Mouse (Mus musculus) neural tube, embryonic 12.5 days (tissue): ENCODE measurements at regions not wholly inside any gene's neighbourhood (a gene's known extent, or its start where the extent isn't known, plus 50 kb on each side); places are given as distances from the start of the nearest gene placed in this dataset.

Experiments
- ATAC-seq: fragments of 200-750 bp; cut with Nextera tagmentation; 2 replicates; pipeline ENCODE4 v1.8.0; 2017; ENCODE audit warnings: low read depth, mild to moderate bottlenecking, moderate TSS enrichment, moderate library complexity; ENCODE audit not compliant: low FRiP score
- H3K27ac ChIP-seq: fragments of 300-500 bp; sonication (generic); 2 replicates; pipeline ENCODE4 v1.5.1; 2016
- H3K27me3 ChIP-seq: fragments of 300-500 bp; sonication (generic); replicated peaks from 2 replicates; pipeline ENCODE4 v1.6.1; 2016; ENCODE audit warnings: mild to moderate bottlenecking
- H3K36me3 ChIP-seq: fragments of 300-500 bp; sonication (generic); 2 replicates; pipeline ENCODE4 v1.6.1; 2016; ENCODE audit warnings: mild to moderate bottlenecking
- H3K4me1 ChIP-seq: fragments of 300-500 bp; sonication (generic); 2 replicates; pipeline ENCODE4 v1.6.1; 2016
- H3K4me2 ChIP-seq: fragments of 300-500 bp; sonication (generic); replicated peaks from 2 replicates; pipeline ENCODE4 v1.6.1; 2016; ENCODE audit warnings: mild to moderate bottlenecking
- H3K4me3 ChIP-seq: fragments of 300-500 bp; sonication (generic); 2 replicates; pipeline ENCODE4 v1.5.1; 2016
- H3K9ac ChIP-seq: fragments of 300-500 bp; sonication (generic); 2 replicates; pipeline ENCODE4 v1.6.1; 2016; ENCODE audit warnings: mild to moderate bottlenecking
- H3K9me3 ChIP-seq: fragments of 300-500 bp; sonication (generic); 2 replicates; pipeline ENCODE4 v1.6.1; 2016; ENCODE audit warnings: mild to moderate bottlenecking
- WGBS: fragments of 180-500 bp; shearing (Covaris S2); methylation state at CpG from one replicate; pipeline ENCODE4 v1.1.7; 2016; 5-methylcytosine and 5-hydroxymethylcytosine counted together

DNA sequence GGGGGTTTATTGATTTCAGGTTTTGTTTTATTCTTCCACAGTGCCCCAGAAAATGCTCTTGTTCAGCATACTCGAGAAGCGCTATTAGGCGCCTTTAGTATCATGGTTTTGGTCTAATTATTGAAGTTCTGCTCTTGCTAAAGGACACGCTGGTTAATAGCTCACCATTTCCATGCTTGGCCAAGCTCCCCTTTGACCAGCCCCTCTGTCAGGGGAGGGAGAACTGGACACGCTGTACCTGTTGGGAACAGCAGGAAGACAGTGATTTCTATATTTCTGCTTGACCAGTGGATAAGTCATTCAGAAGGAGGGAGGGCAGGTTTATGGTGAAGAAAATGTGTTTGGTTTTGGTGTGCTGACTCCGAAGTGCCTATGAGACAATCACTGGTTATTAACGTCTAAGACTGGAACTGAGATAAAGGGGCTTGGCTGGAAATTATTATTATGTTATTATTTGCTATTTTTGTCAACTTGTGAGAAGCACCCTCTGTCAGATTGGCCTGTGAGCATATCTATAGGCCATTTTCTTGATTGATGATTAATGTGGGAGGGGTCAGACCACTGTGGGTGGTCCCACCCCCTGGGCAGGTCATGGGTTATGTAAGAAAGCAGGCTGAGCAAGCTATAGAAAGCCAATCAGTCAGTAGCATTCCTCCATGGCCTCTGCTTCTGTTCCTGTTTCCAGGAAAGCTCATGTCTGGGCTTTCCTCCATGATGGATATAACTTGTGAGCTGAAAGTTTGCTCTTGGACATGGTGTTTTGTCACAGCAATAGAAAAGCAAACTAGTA lies 51.2 kb upstream of the Tanc2 start:
- Histone ChIP-seq H3K9me3 (no peaks in the 10 kb centered on the region), H3K27ac (no peak overlapping the region), H3K36me3 (no peaks in the 10 kb centered on the region), H3K4me2 (no peak overlapping the region), H3K27me3 (no peaks in the 10 kb centered on the region), H3K9ac (no peak overlapping the region), H3K4me1 (no peaks in the 10 kb centered on the region; the same call in 1 of the 2 replicates), H3K4me3 (no peak overlapping the region)
- 87% methylated on average over 7 of the region's 7 CpGs for WGBS
- no peak for ATAC-seq

- Histone ChIP-seq H3K4me2 (no peak overlapping the region), H3K4me1 (no peaks in the 10 kb centered on the region), H3K9ac (no peak overlapping the region), H3K4me3 (no peak overlapping the region), H3K9me3 (no peaks in the 10 kb centered on the region), H3K27ac (no peak overlapping the region), H3K27me3 (no peaks in the 10 kb centered on the region), H3K36me3 (no peaks in the 10 kb centered on the region)
- no peak for ATAC-seq
- 79% methylated on average over 5 of the region's 5 CpGs for WGBS
Observed at GRCm38 (mm10) chr11:105532616-105533015, 57.2 kb upstream of the Tanc2 start.

- Histone ChIP-seq H3K9me3 (no peaks in the 10 kb centered on the region), H3K27ac (no peak overlapping the region), H3K4me2 (no peak overlapping the region), H3K4me3 (no peak overlapping the region), H3K27me3 (no peaks in the 10 kb centered on the region), H3K9ac (no peak overlapping the region), H3K36me3 (no peaks in the 10 kb centered on the region), H3K4me1 (no peaks in the 10 kb centered on the region)
- ATAC-seq = no peak
- 83% methylated on average over 10 of the region's 10 CpGs for WGBS
Observed at GRCm38 (mm10) chr11:105530711-105531157, 59.1 kb upstream of the Tanc2 start.

DNA sequence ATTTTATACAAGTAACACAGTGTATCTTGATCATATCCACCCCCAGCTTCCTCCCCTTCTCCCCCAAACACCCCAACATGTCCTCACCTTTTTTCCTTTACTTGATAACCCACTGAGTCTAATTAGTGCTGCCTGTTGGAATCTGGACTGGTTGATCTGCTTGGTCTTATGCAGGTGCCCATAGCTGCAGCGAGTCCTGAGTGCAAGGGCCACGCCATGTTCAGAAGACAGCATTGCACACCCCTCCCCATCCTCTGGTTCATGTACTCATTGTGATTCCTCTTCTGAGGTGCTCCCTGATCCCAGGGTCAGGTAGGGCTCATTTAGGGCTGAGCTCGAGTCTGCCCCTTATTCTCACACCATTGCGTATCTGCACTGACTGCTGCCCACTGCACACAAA lies 63.7 kb upstream of the Tanc2 start:
- no peaks in the 10 kb centered on the region for H3K36me3 ChIP-seq
- 89% methylated on average over 4 of the region's 4 CpGs for WGBS
- peaks cover 12% of the 10 kb centered on the region; the same call in 1 of the 2 replicates for H3K4me1 ChIP-seq
- ATAC-seq = no peak
- no peaks in the 10 kb centered on the region for H3K27me3 ChIP-seq
- no peak overlapping the region for H3K9ac ChIP-seq
- no peak overlapping the region for H3K4me3 ChIP-seq
- H3K27ac ChIP-seq = no peak overlapping the region
- H3K4me2 ChIP-seq = no peak overlapping the region
- no peaks in the 10 kb centered on the region for H3K9me3 ChIP-seq

- H3K9me3 ChIP-seq = no peaks in the 10 kb centered on the region
- H3K27ac ChIP-seq = no peak overlapping the region
- peaks cover 12% of the 10 kb centered on the region; the same call in 1 of the 2 replicates for H3K4me1 ChIP-seq
- WGBS = 49% methylated on average over 5 of the region's 5 CpGs
- no peak for ATAC-seq
- no peaks in the 10 kb centered on the region for H3K36me3 ChIP-seq
- H3K4me3 ChIP-seq = no peak overlapping the region
- no peak overlapping the region for H3K4me2 ChIP-seq
- no peaks in the 10 kb centered on the region for H3K27me3 ChIP-seq
- H3K9ac ChIP-seq = no peak overlapping the region
Observed at GRCm38 (mm10) chr11:105525608-105526007, 64.2 kb upstream of the Tanc2 start.

GRCm38 (mm10) chr11:105524400-105524799 lies 65.4 kb upstream of the Tanc2 start:
- Histone ChIP-seq H3K36me3 (no peaks in the 10 kb centered on the region), H3K9me3 (no peaks in the 10 kb centered on the region), H3K4me3 (no peak overlapping the region), H3K9ac (no peak overlapping the region), H3K4me1 (peaks cover 12% of the 10 kb centered on the region; the same call in 1 of the 2 replicates), H3K27ac (no peak overlapping the region), H3K4me2 (no peak overlapping the region; the same call in 1 of the 2 replicates), H3K27me3 (no peaks in the 10 kb centered on the region)
- 19% methylated on average over 8 of the region's 8 CpGs for WGBS
- ATAC-seq = no peak

- no peak overlapping the region for H3K27ac ChIP-seq
- 25% methylated on average over 8 of the region's 8 CpGs for WGBS
- no peak overlapping the region for H3K4me3 ChIP-seq
- no peak overlapping the region for H3K9ac ChIP-seq
- no peak for ATAC-seq
- no peaks in the 10 kb centered on the region for H3K27me3 ChIP-seq
- H3K9me3 ChIP-seq = no peaks in the 10 kb centered on the region
- H3K4me1 ChIP-seq = peaks cover 12% of the 10 kb centered on the region; the same call in 1 of the 2 replicates
- no peak overlapping the region for H3K4me2 ChIP-seq
- no peaks in the 10 kb centered on the region for H3K36me3 ChIP-seq
Observed at GRCm38 (mm10) chr11:105523765-105524164, 66.0 kb upstream of the Tanc2 start.

- H3K4me1 ChIP-seq = peaks cover 12% of the 10 kb centered on the region; the same call in 1 of the 2 replicates
- 93% methylated on average over 3 of the region's 3 CpGs for WGBS
Observed at GRCm38 (mm10) chr11:105520398-105520797, 63.9 kb upstream of the March10 start.

GRCm38 (mm10) chr11:105513275-105513674 lies 56.7 kb upstream of the March10 start:
- Histone ChIP-seq H3K36me3 (no peaks in the 10 kb centered on the region), H3K4me1 (peaks cover 9% of the 10 kb centered on the region)

More at GRCm38 (mm10) chr11:105520398-105520797, 63.9 kb upstream of the March10 start:
- no peak overlapping the region for H3K4me2 ChIP-seq
- ATAC-seq = no peak
- no peak overlapping the region for H3K4me3 ChIP-seq
- no peaks in the 10 kb centered on the region for H3K27me3 ChIP-seq
- no peak overlapping the region for H3K27ac ChIP-seq
- H3K36me3 ChIP-seq = no peaks in the 10 kb centered on the region
- no peak overlapping the region for H3K9ac ChIP-seq
- no peaks in the 10 kb centered on the region for H3K9me3 ChIP-seq

GRCm38 (mm10) chr11:105510626-105511025 lies 54.1 kb upstream of the March10 start:
- WGBS = 82% methylated on average over 4 of the region's 4 CpGs
- Histone ChIP-seq H3K9ac (no peak overlapping the region), H3K4me3 (no peak overlapping the region), H3K27me3 (no peaks in the 10 kb centered on the region), H3K27ac (no peak overlapping the region), H3K4me2 (no peak overlapping the region), H3K36me3 (no peaks in the 10 kb centered on the region), H3K9me3 (no peaks in the 10 kb centered on the region), H3K4me1 (peaks cover 30% of the 10 kb centered on the region)
- no peak for ATAC-seq

More at GRCm38 (mm10) chr11:105513275-105513674, 56.7 kb upstream of the March10 start:
- Histone ChIP-seq H3K9ac (no peak overlapping the region), H3K27ac (no peak overlapping the region), H3K9me3 (no peaks in the 10 kb centered on the region), H3K4me3 (no peak overlapping the region), H3K27me3 (no peaks in the 10 kb centered on the region), H3K4me2 (no peak overlapping the region)
- no peak for ATAC-seq
- 92% methylated on average over 10 of the region's 10 CpGs for WGBS

DNA sequence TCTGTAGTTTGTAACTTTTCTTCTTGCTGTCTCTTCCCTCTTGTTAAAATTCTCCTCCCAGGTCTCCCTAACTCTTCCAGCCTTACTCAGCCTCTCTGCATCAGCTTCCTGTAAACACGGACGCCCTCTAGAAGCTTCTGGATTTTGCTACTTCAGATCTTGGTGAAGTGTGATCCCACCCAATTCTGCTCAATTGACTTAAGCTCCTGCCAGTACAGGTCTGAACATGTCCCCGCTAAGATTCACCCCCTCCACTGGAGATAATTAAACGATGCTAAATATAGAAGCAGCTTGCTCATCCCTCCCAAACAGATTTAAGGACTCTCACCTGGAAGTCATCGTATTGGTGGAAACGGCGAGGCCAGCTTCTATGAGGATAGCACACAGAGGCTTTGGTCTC lies 53.5 kb upstream of the March10 start:
- 81% methylated on average over 7 of the region's 7 CpGs for WGBS
- no peak overlapping the region for H3K9ac ChIP-seq
- no peak for ATAC-seq
- H3K4me3 ChIP-seq = no peak overlapping the region
- peaks cover 30% of the 10 kb centered on the region for H3K4me1 ChIP-seq
- H3K4me2 ChIP-seq = no peak overlapping the region
- no peaks in the 10 kb centered on the region for H3K9me3 ChIP-seq
- no peaks in the 10 kb centered on the region for H3K27me3 ChIP-seq
- H3K27ac ChIP-seq = no peak overlapping the region
- no peaks in the 10 kb centered on the region for H3K36me3 ChIP-seq

DNA sequence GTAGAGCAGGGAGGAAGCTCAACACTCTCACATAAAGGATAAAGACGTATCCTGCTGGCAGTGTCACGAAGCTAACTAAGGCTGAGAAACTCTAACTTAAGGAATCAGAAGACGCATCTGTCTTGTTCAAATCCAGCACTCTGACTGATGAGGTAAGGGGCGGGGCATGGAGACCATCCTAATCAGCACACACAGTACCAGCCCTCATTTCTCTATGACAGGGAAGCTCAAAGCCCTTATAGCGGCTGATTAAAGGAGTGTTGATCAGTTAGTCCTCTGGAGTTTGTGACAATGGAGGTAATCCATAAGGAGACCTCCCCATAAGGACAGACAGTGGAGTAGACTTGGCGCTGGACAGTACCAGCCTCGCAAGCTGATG lies 52.1 kb upstream of the March10 start:
- H3K9me3 ChIP-seq = no peaks in the 10 kb centered on the region
- ATAC-seq = peak; percentile 43
- H3K9ac ChIP-seq = no peak overlapping the region
- no peaks in the 10 kb centered on the region for H3K27me3 ChIP-seq
- peak overlapping the region; percentile 47 for H3K4me2 ChIP-seq
- no peak overlapping the region for H3K27ac ChIP-seq
- no peaks in the 10 kb centered on the region for H3K36me3 ChIP-seq
- no peak overlapping the region for H3K4me3 ChIP-seq
- peaks cover 30% of the 10 kb centered on the region for H3K4me1 ChIP-seq
- 54% methylated on average over 7 of the region's 7 CpGs for WGBS
